Mouse (Mus musculus) heart, postnatal 0 days (tissue): ENCODE measurements around the gene Olfr628.
"Not testable (repeated sequence)": the region's sequence is repeated elsewhere in the genome, so short reads cannot be mapped to it uniquely, and the experiment has no call there.

Source experiments
- CTCF ChIP-seq: IDR thresholded peaks from 2 replicates; pipeline ENCODE4 v1.5.1; 2016; ENCODE audit warnings: antibody characterized with exemption, control low read depth, low read depth
- EP300 ChIP-seq: IDR thresholded peaks from 2 replicates; pipeline ENCODE4 v1.6.1; 2016; ENCODE audit warnings: antibody characterized with exemption, low read depth

GRCm38 (mm10) chr7:103767687-103768086 lies 37.5 kb downstream of the Olfr628 start:
- TF ChIP-seq CTCF, EP300: not testable (repeated sequence)
